Mouse (Mus musculus): ENCODE data around the gene Olfr9. TPM values are rescaled to one million over a fixed set of nuclear protein-coding genes. Genes with fewer than 3 reads are reported as not detected.
"Not testable (repeated sequence)": the region's sequence is repeated elsewhere in the genome, so short reads cannot be mapped to it uniquely, and the experiment has no call there.

Olfr9 gene
- total RNA-seq (2021), result not detected

DNA sequence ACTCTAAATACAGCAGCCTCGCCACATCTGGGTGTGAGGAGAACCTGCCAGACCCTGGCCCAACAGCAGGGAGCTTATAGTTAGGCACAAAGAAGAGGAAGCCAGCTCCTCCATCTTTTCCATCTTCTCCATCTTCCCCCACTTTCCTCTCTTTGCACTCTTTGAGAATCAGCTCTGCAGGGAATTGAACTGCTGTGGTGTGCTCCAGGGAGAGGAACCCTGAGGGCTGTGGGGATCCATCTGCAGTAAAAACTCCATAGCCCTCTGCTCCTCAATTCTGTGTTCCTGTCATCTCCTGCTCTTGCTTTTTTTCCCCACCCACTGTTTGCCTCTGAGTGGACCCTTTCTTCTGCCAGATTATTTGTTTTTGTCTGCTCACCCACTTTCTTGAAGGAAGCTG lies at the start of gene Olfr9:
TSS of gene Olfr9 (plus strand) at position 301 of the 400 bp plus-strand sequence.
- DNase-seq (ENCODE audit: low spot score in 2 of 2); intact Hi-C loops (cut with DNase I): not testable (repeated sequence)

GRCm38 (mm10) chr10:128940475-128941061 lies 48.7 kb upstream of the Olfr9 start:
- DNase-seq (ENCODE audit: low spot score in 2 of 2), result no peak
- intact Hi-C loops (cut with DNase I), result no loop called here

DNA sequence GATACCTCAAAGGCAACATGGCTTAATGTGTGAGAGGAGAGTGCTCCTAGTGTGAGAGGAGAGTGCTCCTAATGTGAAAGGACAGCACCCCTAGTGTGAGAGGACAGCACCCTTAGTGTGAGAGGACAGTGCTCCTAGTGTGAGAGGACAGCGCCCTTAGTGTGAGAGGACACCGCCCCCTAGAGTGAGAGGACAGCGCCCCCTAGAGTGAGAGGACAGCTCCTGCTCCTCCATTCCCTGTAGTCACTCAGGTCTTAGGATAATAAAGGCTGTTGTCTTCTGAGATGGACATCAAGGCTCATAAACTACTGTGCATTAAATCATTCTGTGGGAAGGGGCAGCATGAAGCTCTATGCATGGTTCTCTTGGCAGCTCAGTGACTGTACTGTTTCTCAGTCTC lies 43.6 kb upstream of the Olfr9 start:
- intact Hi-C loops (cut with DNase I), result no loop called here

DNA sequence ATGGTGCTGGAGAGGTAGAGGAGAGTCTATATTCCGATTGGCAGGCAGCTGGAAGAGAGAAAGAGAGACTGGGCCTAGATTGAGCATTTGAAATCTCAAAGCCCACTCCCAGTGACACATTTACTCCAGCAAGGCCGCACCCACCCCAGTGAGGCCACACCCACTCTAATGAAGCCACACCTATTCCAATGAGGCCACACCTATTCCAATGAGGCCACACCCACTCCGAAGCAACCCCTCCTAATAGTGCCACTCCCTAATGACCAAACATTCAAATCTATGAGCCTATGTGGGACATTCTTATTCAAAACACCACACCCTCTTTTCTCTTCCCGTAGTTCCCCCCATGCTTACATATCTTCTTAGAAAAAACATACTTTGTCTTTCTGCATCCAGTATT lies 41.7 kb upstream of the Olfr9 start:
- DNase-seq (ENCODE audit: low spot score in 2 of 2), result no peak
- intact Hi-C loops (cut with DNase I), result no loop called here

More for the DNA sequence above, 43.6 kb upstream of the Olfr9 start:
- no peak for DNase-seq (ENCODE audit: low spot score in 2 of 2)

GRCm38 (mm10) chr10:128950208-128950887 lies 38.9 kb upstream of the Olfr9 start:
- DNase-seq (ENCODE audit: low spot score in 2 of 2), result no peak
- intact Hi-C loops (cut with DNase I), result no loop called here

- intact Hi-C loops (cut with DNase I), result no loop called here
- no peak for DNase-seq (ENCODE audit: low spot score in 2 of 2)
These were observed 30.9 kb upstream of the Olfr9 start for GRCm38 (mm10) chr10:128958340-128958739.

DNA sequence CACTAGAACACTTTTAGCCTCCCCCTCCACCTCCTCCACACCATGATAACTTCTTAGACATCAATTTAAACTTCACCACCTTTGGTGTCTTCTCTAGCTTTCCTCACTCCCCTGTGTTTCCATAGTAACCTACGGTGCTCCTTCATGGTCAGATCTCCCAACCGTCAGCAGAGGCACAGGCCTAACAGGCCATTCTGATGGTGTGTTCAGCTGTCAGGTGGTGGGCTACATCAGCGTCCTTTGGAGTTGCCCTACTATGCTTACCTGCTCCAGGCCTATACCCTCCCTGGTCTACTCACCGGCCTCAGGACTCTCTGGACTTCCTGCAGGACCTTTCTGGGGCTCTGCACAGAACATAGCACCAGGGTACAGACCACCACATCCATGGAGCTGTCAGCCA lies 29.1 kb upstream of the Olfr9 start:
- intact Hi-C loops (cut with DNase I), result no loop called here
- DNase-seq (ENCODE audit: low spot score in 2 of 2), result no peak

- no peak for DNase-seq (ENCODE audit: low spot score in 2 of 2)
- intact Hi-C loops (cut with DNase I), result no loop called here
These were observed 28.3 kb upstream of the Olfr9 start, which contains the start of gene Mettl7b for GRCm38 (mm10) chr10:128960590-128961584. Mettl7b (minus strand) TSS chr10:128960988.

DNA sequence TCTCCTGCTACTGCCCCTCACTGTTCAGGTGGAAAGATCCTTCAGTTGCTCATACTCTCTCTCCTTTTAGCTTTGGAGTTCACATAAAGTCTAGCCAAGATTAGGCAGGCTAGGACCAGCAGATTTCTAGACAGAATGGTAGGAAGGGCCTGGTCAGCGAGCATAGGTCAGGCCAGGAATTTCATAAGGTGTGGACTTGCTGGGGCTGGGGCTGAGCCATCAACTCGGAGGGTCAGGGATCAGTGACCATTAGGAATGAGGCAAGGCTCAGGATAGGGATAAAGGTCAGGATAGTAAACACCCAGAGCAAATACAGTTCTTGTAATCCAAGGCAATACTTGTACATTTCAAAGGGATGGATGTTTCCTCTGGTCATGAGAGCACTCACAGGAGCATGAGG lies 24.3 kb upstream of the Olfr9 start:
- no peak for DNase-seq (ENCODE audit: low spot score in 2 of 2)
- intact Hi-C loops (cut with DNase I), result no loop called here

DNA sequence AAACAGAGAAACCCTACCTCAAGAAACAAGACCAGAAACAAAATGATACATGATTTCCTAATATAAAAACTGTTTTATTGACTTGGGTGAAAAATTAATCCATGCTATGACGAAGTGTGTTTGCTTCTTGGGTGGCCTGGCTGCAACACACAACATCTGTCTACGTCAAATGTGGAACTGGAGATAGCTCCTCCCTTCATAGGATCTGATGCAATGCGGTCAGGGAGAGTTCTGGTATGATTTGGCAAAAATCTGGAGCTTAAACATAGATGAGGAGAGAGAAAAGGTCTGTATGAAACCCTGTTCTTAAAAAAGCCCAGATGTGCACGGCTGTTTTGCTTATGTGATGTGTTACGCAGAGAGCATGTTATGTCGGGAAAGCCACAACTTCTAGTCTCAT lies 23.4 kb upstream of the Olfr9 start:
- intact Hi-C loops (cut with DNase I), result no loop called here
- no peak for DNase-seq (ENCODE audit: low spot score in 2 of 2)

GRCm38 (mm10) chr10:128968341-128968749 lies 20.9 kb upstream of the Olfr9 start:
- DNase-seq (ENCODE audit: low spot score in 2 of 2), result no peak
- intact Hi-C loops (cut with DNase I), result no loop called here

GRCm38 (mm10) chr10:128970740-128971250 lies 18.4 kb upstream of the Olfr9 start:
- no peak for DNase-seq (ENCODE audit: low spot score in 2 of 2)
- intact Hi-C loops (cut with DNase I), result no loop called here

GRCm38 (mm10) chr10:128972841-128973240 lies 16.4 kb upstream of the Olfr9 start:
- DNase-seq (ENCODE audit: low spot score in 2 of 2), result no peak
- intact Hi-C loops (cut with DNase I), result no loop called here

DNA sequence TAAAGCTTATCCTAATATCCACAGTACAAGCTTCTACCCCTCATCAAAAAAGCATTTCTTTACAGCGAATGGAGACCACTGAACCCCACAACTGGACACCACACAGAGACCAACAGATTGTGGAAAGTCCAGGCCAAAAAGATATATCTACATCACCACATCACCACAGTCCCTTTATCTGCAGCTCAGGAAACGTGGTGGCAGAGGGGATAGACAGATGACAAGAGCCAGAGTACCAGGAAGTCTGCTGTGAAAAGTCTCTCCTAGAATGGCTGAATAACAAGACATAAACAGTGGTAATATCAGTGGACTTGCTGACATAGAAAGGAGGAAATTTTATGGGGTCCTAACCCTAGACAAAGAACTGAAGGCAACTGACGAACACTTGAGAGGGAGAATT lies 12.8 kb upstream of the Olfr9 start:
- no peak for DNase-seq (ENCODE audit: low spot score in 2 of 2)
- intact Hi-C loops (cut with DNase I), result loop anchor here (5.0 kb wide), 2 partner anchors 79 to 129 kb away; no protein-coding TSS in a partner anchor

DNA sequence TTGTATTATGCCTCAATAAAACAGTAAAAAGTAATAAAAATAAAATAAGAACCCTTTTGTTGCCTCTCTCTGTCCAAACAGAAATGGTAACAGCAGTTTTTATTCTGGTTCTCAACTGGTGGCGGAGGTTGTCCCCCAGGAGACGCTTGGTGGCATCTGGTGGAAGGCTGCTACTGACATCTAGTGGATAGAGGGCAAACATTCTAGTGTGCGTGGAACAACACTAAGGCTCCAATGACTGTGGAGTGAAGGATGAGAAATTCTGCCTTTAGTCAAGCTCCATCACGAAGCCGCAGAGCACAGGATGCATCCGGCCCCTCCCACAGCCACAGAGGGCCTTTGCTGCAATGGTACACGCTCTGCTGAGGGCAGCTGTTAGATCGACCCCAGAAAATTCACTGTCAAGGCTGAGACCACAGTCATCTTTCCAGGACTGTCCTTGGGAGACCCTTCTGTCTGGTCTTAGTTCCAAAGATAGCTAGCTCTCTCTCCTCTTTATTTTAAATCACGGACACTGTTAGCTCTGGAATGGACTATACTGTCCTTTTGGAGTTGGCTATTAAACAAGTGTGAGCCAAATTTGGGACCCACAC lies 11.6 kb upstream of the Olfr9 start:
- peak; percentile 40 to 58 for DNase-seq (ENCODE audit: low spot score in 2 of 2)
- intact Hi-C loops (cut with DNase I), result loop anchor here (5.0 kb wide), 2 partner anchors 80 to 130 kb away; no protein-coding TSS in a partner anchor

- intact Hi-C loops (cut with DNase I), result no loop called here
- no peak for DNase-seq (ENCODE audit: low spot score in 2 of 2)
These were observed 8.4 kb upstream of the Olfr9 start for GRCm38 (mm10) chr10:128980644-128981365.

DNA sequence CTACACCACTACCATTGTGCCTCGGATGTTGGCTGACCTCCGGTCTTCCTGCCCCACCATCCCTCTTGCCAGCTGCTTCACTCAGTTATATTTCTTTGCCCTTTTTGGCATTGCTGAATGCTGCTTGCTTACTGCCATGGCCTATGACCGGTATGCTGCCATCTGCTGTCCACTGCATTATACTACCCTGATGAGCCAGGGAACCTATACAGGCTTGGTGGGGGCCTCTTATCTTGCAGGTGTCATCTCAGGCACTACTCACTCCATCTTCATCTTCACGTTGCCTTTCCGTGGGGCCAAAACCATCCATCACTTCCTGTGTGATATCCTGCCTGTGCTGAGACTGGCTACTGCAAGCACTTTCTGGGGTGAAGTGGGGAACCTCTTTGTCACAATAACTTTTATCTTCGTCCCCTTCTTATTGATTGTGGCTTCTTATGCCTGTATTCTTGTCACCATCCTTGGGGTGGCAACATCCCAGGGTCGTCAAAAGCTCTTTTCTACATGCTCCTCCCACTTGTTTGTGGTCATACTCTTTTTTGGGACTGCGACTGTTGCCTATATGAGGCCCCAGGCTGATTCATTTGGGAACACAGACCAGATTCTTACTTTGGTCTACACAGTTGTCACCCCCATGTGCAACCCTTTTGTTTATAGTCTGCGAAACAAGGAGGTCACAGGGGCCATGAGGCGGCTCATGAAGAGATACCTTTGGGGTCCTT lies 1.1 kb downstream of the Olfr9 start:
- intact Hi-C loops (cut with DNase I); DNase-seq (ENCODE audit: low spot score in 2 of 2): not testable (repeated sequence)

DNA sequence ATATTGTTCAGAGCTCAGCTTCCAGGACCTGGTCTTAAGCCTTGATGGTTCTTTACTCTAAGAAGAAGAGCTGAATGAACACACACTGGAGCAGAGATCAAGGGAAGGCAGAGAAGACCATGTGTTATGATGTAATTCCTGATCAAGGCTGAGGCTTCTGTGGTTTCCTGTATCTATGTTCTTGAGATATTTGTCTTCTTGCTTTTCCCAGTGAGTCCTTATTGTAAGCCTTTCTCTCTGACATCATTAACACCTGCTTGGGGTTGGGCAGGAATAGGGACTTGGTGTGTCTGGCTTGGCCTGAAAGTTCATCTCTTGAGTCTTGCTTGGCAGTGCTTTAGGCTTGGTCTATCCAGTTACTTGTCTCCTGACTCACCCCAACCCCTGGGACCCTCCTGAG lies 1.8 kb downstream of the Olfr9 start:
- intact Hi-C loops (cut with DNase I), result no loop called here
- no peak for DNase-seq (ENCODE audit: low spot score in 2 of 2)
